Mouse (Mus musculus) heart, postnatal 0 days (tissue): ENCODE results near the gene Syndig1. TPM values are rescaled to one million over a fixed set of nuclear protein-coding genes. Genes with fewer than 3 reads are reported as not detected.

ENCODE experiments used
- ATAC-seq: fragments of 200-750 bp; cut with Nextera tagmentation; 2 replicates; pipeline ENCODE4 v1.8.0; 2017; ENCODE audit warnings: low read depth, moderate number of reproducible peaks, moderate library complexity; ENCODE audit not compliant: insufficient read depth
- DNase-seq: peaks from one replicate; pipeline ENCODE4 v3.0.0-alpha.2; 2016; ENCODE audit warnings: low spot score
- H3K27ac ChIP-seq: fragments of 300-500 bp; sonication (generic); 2 replicates; pipeline ENCODE4 v1.5.1; 2014; ENCODE audit warnings: low read depth, mild to moderate bottlenecking
- H3K27me3 ChIP-seq: fragments of 300-500 bp; sonication (generic); 2 replicates; pipeline ENCODE4 v1.6.1; 2014; ENCODE audit warnings: low read length, mixed read lengths; ENCODE audit not compliant: control insufficient read depth, insufficient read depth
- H3K36me3 ChIP-seq: fragments of 300-500 bp; sonication (generic); replicated peaks from 2 replicates; pipeline ENCODE4 v1.6.1; 2014; ENCODE audit warnings: low read length, mixed read lengths; ENCODE audit not compliant: control insufficient read depth, insufficient read depth
- H3K4me1 ChIP-seq: fragments of 300-500 bp; sonication (generic); 2 replicates; pipeline ENCODE4 v1.6.1; 2014; ENCODE audit warnings: antibody characterized with exemption; ENCODE audit not compliant: control insufficient read depth, insufficient read depth
- H3K4me2 ChIP-seq: fragments of 300-500 bp; sonication (generic); 2 replicates; pipeline ENCODE4 v1.6.1; 2014; ENCODE audit warnings: low read depth, mild to moderate bottlenecking, low read length, moderate library complexity
- H3K4me3 ChIP-seq: fragments of 300-500 bp; sonication (generic); 2 replicates; pipeline ENCODE4 v1.5.1; 2014; ENCODE audit warnings: low read depth, low read length
- H3K9ac ChIP-seq: fragments of 300-500 bp; sonication (generic); replicated peaks from 2 replicates; pipeline ENCODE4 v1.6.1; 2014; ENCODE audit warnings: low read depth, low read length, mixed read lengths
- H3K9me3 ChIP-seq: fragments of 300-500 bp; sonication (generic); replicated peaks from 2 replicates; pipeline ENCODE4 v1.6.1; 2016; ENCODE audit warnings: low read length; ENCODE audit not compliant: control insufficient read depth
- CTCF ChIP-seq: IDR thresholded peaks from 2 replicates; pipeline ENCODE4 v1.5.1; 2016; ENCODE audit warnings: antibody characterized with exemption, control low read depth, low read depth
- EP300 ChIP-seq: IDR thresholded peaks from 2 replicates; pipeline ENCODE4 v1.6.1; 2016; ENCODE audit warnings: antibody characterized with exemption, low read depth
- WGBS: fragments of 180-500 bp; shearing (Covaris S2); extraction: QIAGEN DNeasy Blood & Tissue Kit; methylation state at CpG from one replicate; pipeline ENCODE4 v1.1.7; 2014; 5-methylcytosine and 5-hydroxymethylcytosine counted together
- polyA plus RNA-seq: library from polyadenylated mRNA; unstranded; fragments of >200 nt; fragmentation: Nextera tagmentation; extraction: Ambion mirVana; gene quantifications from 2 replicates; pipeline ENCODE4 v1.2.1, GENCODE M21; 2015
- total RNA-seq: library from RNA; depleted of rRNA; stranded (reverse); fragments of >200 nt; gene quantifications from 2 replicates; pipeline ENCODE4 v1.2.3, GENCODE M21; 2014; ENCODE audit warnings: low replicate concordance

The Syndig1 gene
- total and polyA plus RNA-seq, 2 experiments from 2014 or later = 0.51 to 1.5 TPM

DNA sequence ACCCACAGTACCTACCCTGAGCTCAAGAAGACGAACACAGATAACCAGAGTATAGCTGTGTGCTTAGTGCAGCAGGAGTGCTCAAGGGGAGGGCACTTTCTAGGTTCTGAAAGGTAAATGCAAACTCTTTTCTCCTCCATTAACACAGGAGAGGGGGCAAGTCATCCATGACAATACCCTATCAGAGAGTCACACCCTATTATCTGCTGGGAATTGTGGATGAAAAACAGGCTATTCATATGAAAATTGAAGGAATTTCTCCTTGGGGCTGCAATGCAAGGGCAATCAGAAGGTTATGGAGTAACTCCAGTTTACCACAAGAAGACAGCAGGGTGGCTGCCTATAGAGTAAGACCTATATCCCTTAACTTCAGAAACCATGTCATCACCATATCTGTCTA is 154.1 kb downstream of the Syndig1 start:
- TF ChIP-seq EP300 (no peak), CTCF (no peak)
- WGBS = 54% methylated on average over 1 of the region's 1 CpGs

DNA sequence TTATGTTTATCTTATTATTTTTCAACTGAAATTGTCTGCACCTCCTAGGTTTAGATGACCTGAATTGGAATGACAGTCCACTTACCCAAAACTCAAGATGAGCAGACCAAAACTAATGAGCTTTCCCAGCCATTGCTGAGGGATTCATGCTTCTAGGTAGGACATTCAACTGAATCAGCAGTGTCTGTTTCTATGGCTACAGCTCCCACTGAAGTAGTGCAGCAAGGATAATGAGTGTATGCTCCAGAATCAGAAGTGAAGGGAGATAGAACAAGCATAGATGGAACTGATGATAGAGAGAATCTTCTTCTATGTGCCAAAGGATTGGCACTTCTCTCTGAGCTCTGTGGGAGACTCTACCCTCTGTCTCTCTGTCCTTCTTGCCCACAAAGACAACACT is 158.6 kb downstream of the Syndig1 start:
- no peaks in the 10 kb centered on the region for H3K9me3 ChIP-seq
- H3K27ac ChIP-seq = no peak overlapping the region
- H3K4me2 ChIP-seq = no peak overlapping the region

More for the DNA sequence above, 154.1 kb downstream of the Syndig1 start:
- Histone ChIP-seq H3K4me2 (no peak overlapping the region), H3K36me3 (no peaks in the 10 kb centered on the region), H3K27ac (no peak overlapping the region), H3K9ac (no peak overlapping the region), H3K4me1 (no peaks in the 10 kb centered on the region), H3K9me3 (no peaks in the 10 kb centered on the region), H3K4me3 (no peak overlapping the region), H3K27me3 (no peaks in the 10 kb centered on the region)
- no peak for ATAC-seq
- no peak for DNase-seq

DNA sequence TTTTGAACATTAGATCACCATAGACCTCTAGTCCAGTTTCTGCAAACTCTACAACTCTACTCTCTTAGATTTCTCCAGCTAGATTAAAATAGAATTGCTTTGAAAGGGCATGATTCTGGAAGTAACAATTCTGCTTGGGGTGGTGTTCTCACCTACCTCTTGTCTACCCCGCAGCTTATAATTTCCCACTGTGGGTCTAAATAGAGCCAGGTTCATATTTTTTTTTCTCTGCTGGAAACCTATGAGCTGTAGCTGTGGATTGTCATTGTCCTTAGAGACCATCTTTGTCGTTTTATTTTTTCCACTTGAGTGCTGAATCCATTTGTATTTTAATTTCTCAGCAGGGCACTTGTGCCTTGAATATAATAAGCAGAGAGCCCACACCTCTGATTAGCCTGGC is 162.5 kb downstream of the Syndig1 start:
- no peak for TF ChIP-seq CTCF
- TF ChIP-seq EP300 = no peak
- Histone ChIP-seq H3K36me3 (no peaks in the 10 kb centered on the region), H3K27ac (no peak overlapping the region), H3K4me3 (no peak overlapping the region), H3K9ac (no peak overlapping the region), H3K9me3 (no peaks in the 10 kb centered on the region), H3K27me3 (no peaks in the 10 kb centered on the region), H3K4me2 (no peak overlapping the region), H3K4me1 (no peaks in the 10 kb centered on the region)
- WGBS = 61% methylated on average over 2 of the region's 2 CpGs
- no peak for DNase-seq
- no peak for ATAC-seq

More for the DNA sequence above, 158.6 kb downstream of the Syndig1 start:
- H3K27me3 ChIP-seq = no peaks in the 10 kb centered on the region
- ATAC-seq = no peak
- no peaks in the 10 kb centered on the region for H3K36me3 ChIP-seq
- no peak for TF ChIP-seq EP300
- TF ChIP-seq CTCF = no peak
- H3K4me1 ChIP-seq = no peaks in the 10 kb centered on the region
- H3K9ac ChIP-seq = no peak overlapping the region
- no peak overlapping the region for H3K4me3 ChIP-seq
- DNase-seq = no peak

DNA sequence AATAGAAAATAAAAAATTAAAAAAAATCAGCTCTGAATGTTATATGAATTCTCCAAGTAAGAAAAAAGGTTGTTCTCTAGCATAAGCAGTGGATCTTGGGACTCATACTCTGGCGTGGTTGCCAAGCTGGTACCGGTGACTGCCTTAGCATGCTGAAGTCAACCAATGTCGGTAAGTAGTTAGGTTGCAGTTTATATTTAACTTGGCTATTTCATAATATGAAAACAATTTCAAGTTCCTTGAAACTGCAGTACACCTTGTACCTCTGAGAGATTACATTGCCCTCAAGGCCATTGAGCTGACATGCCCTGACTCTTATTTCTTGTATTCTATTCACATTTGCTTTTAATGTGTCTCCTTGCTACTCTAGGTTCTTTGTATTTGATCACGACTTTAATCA is 163.9 kb downstream of the Syndig1 start:
- H3K4me1 ChIP-seq = no peaks in the 10 kb centered on the region
- H3K9ac ChIP-seq = no peak overlapping the region
- DNase-seq = no peak
- 86% methylated on average over 4 of the region's 4 CpGs for WGBS
- TF ChIP-seq CTCF (no peak), EP300 (no peak)
- H3K4me2 ChIP-seq = no peak overlapping the region
- H3K9me3 ChIP-seq = no peaks in the 10 kb centered on the region
- no peaks in the 10 kb centered on the region for H3K27me3 ChIP-seq
- no peak for ATAC-seq
- H3K4me3 ChIP-seq = no peak overlapping the region
- no peak overlapping the region for H3K27ac ChIP-seq
- no peaks in the 10 kb centered on the region for H3K36me3 ChIP-seq

DNA sequence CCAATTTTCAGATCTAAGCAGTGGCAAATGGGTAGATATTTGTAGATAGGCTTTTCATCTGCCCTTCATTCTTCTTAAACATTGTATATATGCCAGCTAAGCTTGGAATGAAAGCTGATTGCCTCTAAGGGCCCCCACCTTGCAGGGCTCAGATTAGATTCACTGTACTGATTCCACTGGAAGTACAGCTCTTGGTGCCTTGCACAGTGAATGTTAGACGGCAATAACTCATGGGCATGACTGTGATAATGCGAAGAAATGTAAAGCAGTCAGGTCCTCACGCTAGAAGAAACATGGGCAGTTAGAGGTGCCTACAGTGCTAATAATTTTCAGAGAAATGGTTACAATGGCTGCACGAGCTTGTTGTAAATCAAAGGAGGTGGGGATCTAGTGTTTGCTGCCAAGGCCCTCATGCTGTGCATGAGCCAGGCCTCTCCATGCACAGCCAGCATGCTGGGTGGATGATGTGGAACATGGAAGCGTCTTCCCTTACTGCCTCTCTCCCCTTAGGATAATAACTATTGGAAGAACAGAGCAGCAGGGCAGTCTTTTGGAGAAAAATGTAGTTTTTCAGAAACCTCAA is 167.5 kb downstream of the Syndig1 start:
- H3K27me3 ChIP-seq = no peaks in the 10 kb centered on the region
- no peaks in the 10 kb centered on the region for H3K9me3 ChIP-seq
- H3K27ac ChIP-seq = no peak overlapping the region
- TF ChIP-seq CTCF (no peak), EP300 (no peak)
- ATAC-seq (no peak), DNase-seq (no peak)
- no peak overlapping the region for H3K4me2 ChIP-seq
- WGBS = 65% methylated on average over 5 of the region's 5 CpGs
- H3K4me3 ChIP-seq = no peak overlapping the region
- H3K4me1 ChIP-seq = no peaks in the 10 kb centered on the region
- no peaks in the 10 kb centered on the region for H3K36me3 ChIP-seq
- H3K9ac ChIP-seq = no peak overlapping the region

DNA sequence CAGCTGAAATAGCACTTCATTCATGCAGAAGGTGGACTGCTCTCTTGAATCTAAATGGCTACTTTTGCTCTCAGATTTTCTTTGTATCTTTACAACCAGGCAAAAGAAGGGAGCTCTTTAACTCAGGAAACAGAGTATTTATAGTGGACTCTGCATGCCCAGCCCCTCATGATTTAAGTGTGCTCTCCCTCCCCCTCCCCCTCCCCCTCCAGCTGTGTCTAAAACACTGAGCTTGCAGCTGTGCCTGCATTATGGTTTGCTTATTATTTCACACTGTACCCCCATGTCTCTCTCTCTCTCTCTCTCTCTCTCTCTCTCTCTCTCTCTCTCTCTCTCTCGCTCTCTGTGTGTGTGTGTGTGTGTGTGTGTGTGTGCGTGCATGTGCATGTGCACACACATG is 168.6 kb downstream of the Syndig1 start:
- Histone ChIP-seq H3K27me3 (no peaks in the 10 kb centered on the region), H3K4me2 (no peak overlapping the region), H3K9ac (no peak overlapping the region), H3K9me3 (no peaks in the 10 kb centered on the region), H3K4me1 (no peaks in the 10 kb centered on the region), H3K36me3 (no peaks in the 10 kb centered on the region), H3K4me3 (no peak overlapping the region), H3K27ac (no peak overlapping the region)
- ATAC-seq (no peak), DNase-seq (no peak)
- TF ChIP-seq CTCF (no peak), EP300 (no peak)
- WGBS = 76% methylated on average over 2 of the region's 2 CpGs
